Mouse (Mus musculus): ENCODE results near the gene Hoxb7.
A peak's percentile ranks its signal among the peaks of the same experiment; 100 is the strongest.

The Hoxb7 gene

GRCm38 (mm10) chr11:96285771-96286738 lies at the start of gene Hoxb7:
Hoxb7 (plus strand) TSS chr11:96286623.
- no peak for DNase-seq (ENCODE audit: low spot score)

- DNase-seq (ENCODE audit: low spot score): peak; percentile 18
These were observed 46.2 kb upstream of the Hoxb7 start for GRCm38 (mm10) chr11:96240211-96240610.

GRCm38 (mm10) chr11:96250901-96251300 lies 35.5 kb upstream of the Hoxb7 start:
- no peak for DNase-seq (ENCODE audit: low spot score)

- DNase-seq (ENCODE audit: low spot score): no peak
These were observed 34.9 kb upstream of the Hoxb7 start for GRCm38 (mm10) chr11:96251480-96252031.

- DNase-seq (ENCODE audit: low spot score): no peak
These were observed 33.8 kb upstream of the Hoxb7 start for GRCm38 (mm10) chr11:96252541-96253120.

- DNase-seq (ENCODE audit: low spot score): no peak
These were observed 32.2 kb upstream of the Hoxb7 start for GRCm38 (mm10) chr11:96254221-96254620.

- no peak for DNase-seq (ENCODE audit: low spot score)
These were observed 31.1 kb upstream of the Hoxb7 start for GRCm38 (mm10) chr11:96255111-96255995.

- no peak for DNase-seq (ENCODE audit: low spot score)
These were observed 30.4 kb upstream of the Hoxb7 start for GRCm38 (mm10) chr11:96255996-96256445.

GRCm38 (mm10) chr11:96257141-96257540 lies 29.3 kb upstream of the Hoxb7 start:
- no peak for DNase-seq (ENCODE audit: low spot score)

- no peak for DNase-seq (ENCODE audit: low spot score)
These were observed 27.4 kb upstream of the Hoxb7 start for GRCm38 (mm10) chr11:96259038-96259437.

- no peak for DNase-seq (ENCODE audit: low spot score)
These were observed 26.9 kb upstream of the Hoxb7 start for GRCm38 (mm10) chr11:96259511-96259910.

GRCm38 (mm10) chr11:96260310-96260970 lies 26.0 kb upstream of the Hoxb7 start:
- no peak for DNase-seq (ENCODE audit: low spot score)

GRCm38 (mm10) chr11:96261323-96261890 lies 25.0 kb upstream of the Hoxb7 start:
- DNase-seq (ENCODE audit: low spot score): peak; percentile 49

GRCm38 (mm10) chr11:96262262-96262830 lies 24.1 kb upstream of the Hoxb7 start:
- DNase-seq (ENCODE audit: low spot score): no peak

GRCm38 (mm10) chr11:96263636-96264389 lies 22.6 kb upstream of the Hoxb7 start:
- no peak for DNase-seq (ENCODE audit: low spot score)

- no peak for DNase-seq (ENCODE audit: low spot score)
These were observed 21.9 kb upstream of the Hoxb7 start for GRCm38 (mm10) chr11:96264390-96265020.

GRCm38 (mm10) chr11:96265954-96266353 lies 20.5 kb upstream of the Hoxb7 start:
- DNase-seq (ENCODE audit: low spot score): no peak

- no peak for DNase-seq (ENCODE audit: low spot score)
These were observed 19.2 kb upstream of the Hoxb7 start for GRCm38 (mm10) chr11:96267021-96267920.

All from T-cell, adult 2 months (primary cell).